Mouse (Mus musculus) left cerebral cortex, adult 9 months (tissue): ENCODE data around the gene Scaf4.

Experiments
- DNase-seq, 2 experiments: peaks; one replicate each; pipeline ENCODE4 v3.0.0; 2022; ENCODE audit warnings: low spot score in 2 of 2

Scaf4 gene

DNA sequence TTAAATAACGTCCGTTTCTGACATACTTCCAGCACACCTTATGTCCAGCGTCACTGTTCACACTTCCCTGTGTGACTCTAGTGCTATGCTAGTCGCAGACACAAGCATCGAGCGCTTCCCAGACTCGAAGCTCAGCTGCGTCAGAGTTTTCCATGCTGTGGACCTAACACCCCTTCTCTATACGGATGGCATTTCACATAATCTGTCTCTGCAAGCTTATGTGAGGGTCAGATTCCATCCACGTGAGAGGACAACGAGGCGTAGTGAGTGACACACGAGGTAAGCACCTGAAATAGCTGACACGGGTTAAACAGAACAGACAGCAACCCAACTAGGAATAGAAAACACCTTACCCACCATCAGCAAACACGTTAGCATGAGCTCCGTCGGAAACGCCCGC lies 82.2 kb downstream of the Scaf4 start:
- DNase-seq = no peak

- no peak for DNase-seq
Observed at GRCm38 (mm10) chr16:90199174-90199573, 85.1 kb downstream of the Scaf4 start.

DNA sequence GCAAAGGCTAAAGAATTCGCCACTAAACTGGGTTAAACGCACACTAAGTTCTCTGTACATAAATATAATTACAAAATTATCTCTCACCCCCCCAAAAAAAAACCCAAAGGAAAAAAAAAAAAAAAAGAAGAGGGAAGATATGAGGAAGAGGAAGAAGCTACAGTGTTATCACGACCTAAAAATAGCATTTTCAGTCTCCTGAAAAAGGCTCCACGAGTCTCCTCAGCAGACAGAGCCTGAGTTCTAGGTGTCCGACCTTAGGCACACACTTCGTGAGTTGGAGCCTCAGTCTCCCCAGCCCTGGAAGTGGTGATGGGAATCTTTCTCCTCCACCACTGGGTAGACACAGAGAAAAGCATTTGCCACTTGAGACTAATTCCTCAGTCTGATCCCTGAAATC lies 85.7 kb downstream of the Scaf4 start:
- DNase-seq = no peak

GRCm38 (mm10) chr16:90197337-90197973 lies 86.8 kb downstream of the Scaf4 start:
- DNase-seq = peak in 1 of 2 experiments; percentile 62

GRCm38 (mm10) chr16:90196688-90197240 lies 87.5 kb downstream of the Scaf4 start:
- no peak for DNase-seq

GRCm38 (mm10) chr16:90193719-90194118 lies 90.6 kb downstream of the Scaf4 start:
- no peak for DNase-seq

- no peak for DNase-seq
Observed at GRCm38 (mm10) chr16:90191289-90191688, 93.0 kb downstream of the Scaf4 start.

DNA sequence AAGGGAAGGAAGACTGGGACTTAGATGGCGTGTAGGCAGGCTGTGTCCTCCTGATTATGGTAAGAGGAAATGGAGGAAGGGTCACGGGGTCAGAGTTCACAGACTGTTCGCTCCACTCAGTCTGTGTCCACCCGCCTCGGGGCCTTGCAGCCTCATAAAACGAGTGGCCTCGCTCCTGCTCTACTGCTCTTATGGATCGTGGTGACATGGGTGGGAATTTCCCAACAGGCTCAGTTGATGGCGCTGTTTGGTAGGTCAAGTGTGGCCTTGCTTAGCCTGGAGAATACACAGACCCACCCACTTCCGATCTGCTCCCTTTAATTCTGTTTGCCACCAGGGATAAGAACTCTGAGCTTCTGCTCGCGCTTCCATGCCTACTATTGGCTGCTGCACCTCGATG lies 96.8 kb downstream of the Scaf4 start:
- no peak for DNase-seq

DNA sequence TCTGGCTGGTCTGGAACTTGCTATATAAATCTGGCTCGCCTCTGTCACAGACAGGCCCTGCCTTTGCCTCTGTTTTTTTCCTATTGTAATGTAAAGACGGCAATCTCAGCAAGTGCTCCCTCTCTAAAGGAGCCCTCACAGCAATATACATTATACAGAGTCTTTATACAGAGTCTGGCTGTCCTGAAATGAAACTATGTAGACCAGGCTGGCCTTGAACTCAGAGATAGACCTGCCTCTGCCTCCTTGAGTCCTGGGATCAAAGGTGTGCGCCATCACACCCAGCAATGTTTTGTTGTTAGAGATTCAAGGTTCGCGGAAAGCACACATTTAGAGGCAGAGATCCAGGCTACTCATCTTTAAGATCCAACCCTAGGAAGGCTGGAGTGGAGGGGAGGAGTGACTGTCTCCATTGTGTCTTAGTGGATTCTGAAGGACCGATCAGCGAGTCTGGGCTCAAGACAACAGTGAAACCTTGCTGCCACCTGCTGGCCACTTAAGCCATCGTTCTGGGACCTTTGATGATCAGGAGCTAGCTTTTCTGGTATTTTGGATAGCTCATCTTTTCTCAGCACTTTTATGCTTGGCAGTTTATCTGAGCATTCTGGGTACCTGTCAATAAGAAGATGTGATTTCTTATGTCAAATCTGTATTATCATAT lies 98.2 kb downstream of the Scaf4 start:
- peak in 1 of 2 experiments; percentile 90 for DNase-seq

- no peak for DNase-seq
Observed at GRCm38 (mm10) chr16:90184135-90184534, 100.2 kb downstream of the Scaf4 start.

- no peak for DNase-seq
Observed at GRCm38 (mm10) chr16:90181673-90182072, 102.6 kb downstream of the Scaf4 start.

DNA sequence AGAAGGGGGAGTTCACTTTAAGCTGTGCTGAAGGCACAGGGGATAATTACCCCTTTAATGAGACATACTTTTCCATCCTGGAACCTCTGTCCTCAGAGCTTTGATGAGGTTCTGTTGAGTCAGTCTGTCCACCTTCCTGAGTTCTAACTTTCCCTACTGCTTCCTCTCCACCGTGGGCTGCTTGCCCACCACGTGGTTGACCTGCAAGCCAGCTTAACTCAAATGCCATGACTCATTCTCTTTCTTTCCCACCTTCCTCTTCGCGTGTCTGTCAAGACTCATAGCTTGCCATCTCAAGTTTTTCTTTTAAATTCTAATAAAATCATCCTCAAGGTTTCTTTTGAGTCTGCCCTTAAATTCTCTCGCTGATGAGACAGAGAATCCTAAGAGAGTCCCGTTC lies 103.3 kb downstream of the Scaf4 start:
- DNase-seq = no peak

- no peak for DNase-seq
Observed at GRCm38 (mm10) chr16:90179892-90180291, 104.4 kb downstream of the Scaf4 start.

- no peak for DNase-seq
Observed at GRCm38 (mm10) chr16:90178404-90178803, 105.9 kb downstream of the Scaf4 start.

DNA sequence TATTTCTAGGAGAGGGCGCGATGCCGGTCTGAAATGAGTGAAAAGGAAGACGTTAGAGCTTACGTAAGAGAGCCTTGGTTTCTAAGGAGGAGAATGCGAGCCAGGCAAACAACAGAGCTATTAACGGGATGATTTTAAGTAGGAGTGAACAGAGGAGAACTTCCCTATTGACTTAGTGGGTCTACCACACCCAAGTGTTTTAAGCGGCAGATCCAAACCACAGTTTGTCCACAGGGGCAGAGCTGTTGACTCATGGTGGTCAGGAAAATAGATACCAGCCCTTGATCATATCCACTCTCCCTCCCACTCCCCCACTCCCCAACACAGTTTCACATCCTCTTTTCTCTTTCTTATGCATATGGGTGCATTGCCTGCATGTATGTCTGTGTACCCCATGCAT lies 106.9 kb downstream of the Scaf4 start:
- DNase-seq = no peak

GRCm38 (mm10) chr16:90176472-90176871 lies 107.8 kb downstream of the Scaf4 start:
- DNase-seq = peak; percentile 75 to 78
